Mouse (Mus musculus) duodenum, adult 2 months (tissue): ENCODE data around the gene Naxe. TPM values are rescaled to one million over a fixed set of nuclear protein-coding genes. Genes with fewer than 3 reads are reported as not detected.

Experiments used
- polyA plus RNA-seq: library from polyadenylated mRNA; depleted of rRNA; stranded (reverse); fragments of >200 nt; gene quantifications from 2 replicates; pipeline ENCODE4 v1.2.3, GENCODE M21; 2012; ENCODE audit warnings: low replicate concordance; rRNA removed

Naxe gene
- polyA plus RNA-seq, result 38.0 and 41.8 TPM in 2 replicates

GRCm38 (mm10) chr3:88057902-88058696, at the start of gene Naxe:
TSS of gene Naxe (minus strand) at chr3:88058495.

GRCm38 (mm10) chr3:88081345-88082223, 23.3 kb upstream of the Naxe start, which contains the start of gene Iqgap3:
TSS of gene Iqgap3 (plus strand) at chr3:88081971.

GRCm38 (mm10) chr3:88078204-88078603, 19.9 kb upstream of the Naxe start, which contains the start of gene Ttc24:
TSS of gene Ttc24 (minus strand) at chr3:88078304.

GRCm38 (mm10) chr3:88042661-88043421, 15.5 kb downstream of the Naxe start, which contains the start of gene Gpatch4:
TSS of gene Gpatch4 (plus strand) at chr3:88043108.

GRCm38 (mm10) chr3:88027434-88028186, 30.7 kb downstream of the Naxe start, which contains the start of gene Hapln2:
TSS of gene Hapln2 (minus strand) at chr3:88027583.

Other genes starting within 250 kb of the Naxe start
- 13.9 and 17.0 TPM in 2 replicates for gene Pear1, start 234.2 kb downstream of the Naxe start, polyA plus RNA-seq
- gene Sh2d2a, start 211.7 kb downstream of the Naxe start, polyA plus RNA-seq, result 1.4 and 3.9 TPM in 2 replicates
- 18.8 and 23.7 TPM in 2 replicates for gene Prcc, start 172.9 kb downstream of the Naxe start, polyA plus RNA-seq
- 30.8 and 34.4 TPM in 2 replicates for gene Hdgf, start 152.2 kb downstream of the Naxe start, polyA plus RNA-seq
- 15.5 and 17.3 TPM in 2 replicates for gene Mrpl24, start 139.0 kb downstream of the Naxe start, polyA plus RNA-seq
- 5.5 and 7.1 TPM in 2 replicates for gene Isg20l2, start 128.2 kb downstream of the Naxe start, polyA plus RNA-seq
- gene Rrnad1, start 127.8 kb downstream of the Naxe start, polyA plus RNA-seq, result 21.3 and 22.0 TPM in 2 replicates
- not detected in 2 replicates for gene Crabp2, start 109.8 kb downstream of the Naxe start, polyA plus RNA-seq
- gene Nes, start 87.4 kb downstream of the Naxe start, polyA plus RNA-seq, result 1.4 and 1.7 TPM in 2 replicates
- gene Bcan, start 58.3 kb downstream of the Naxe start, polyA plus RNA-seq, result 0.07 and 1.2 TPM in 2 replicates
- gene Hapln2, start 30.9 kb downstream of the Naxe start, polyA plus RNA-seq, result not detected in 2 replicates
- gene Gpatch4, start 15.4 kb downstream of the Naxe start, polyA plus RNA-seq, result 1.3 and 2.0 TPM in 2 replicates
- gene Ttc24, start 19.8 kb upstream of the Naxe start, polyA plus RNA-seq, result not detected in 2 replicates
- 9.2 and 13.0 TPM in 2 replicates for gene Iqgap3, start 23.5 kb upstream of the Naxe start, polyA plus RNA-seq
- 58.2 and 67.0 TPM in 2 replicates for gene Mef2d, start 83.9 kb upstream of the Naxe start, polyA plus RNA-seq
- gene Rhbg, start 196.2 kb upstream of the Naxe start, polyA plus RNA-seq, result 12.4 and 47.3 TPM in 2 replicates
- not detected in 2 replicates for gene Gm38392, start 228.7 kb upstream of the Naxe start, polyA plus RNA-seq
- 0.83 and 1.6 TPM in 2 replicates for gene Tsacc, start 238.5 kb upstream of the Naxe start, polyA plus RNA-seq
- gene Cct3, start 238.6 kb upstream of the Naxe start, polyA plus RNA-seq, result 51.1 and 53.1 TPM in 2 replicates